Mouse (Mus musculus) embryonic facial prominence, embryonic 15.5 days (tissue): ENCODE data around the gene Anxa2. TPM values are rescaled to one million over a fixed set of nuclear protein-coding genes. Genes with fewer than 3 reads are reported as not detected.

Experiments used
- ATAC-seq: fragments of 200-750 bp; cut with Nextera tagmentation; 2 replicates; pipeline ENCODE4 v1.8.0; 2017; ENCODE audit warnings: low read depth, moderate TSS enrichment; ENCODE audit not compliant: insufficient number of reproducible peaks, low FRiP score, low TSS enrichment
- H3K27ac ChIP-seq: fragments of 300-500 bp; sonication (generic); replicated peaks from 2 replicates; pipeline ENCODE4 v1.5.1; 2015; ENCODE audit warnings: mild to moderate bottlenecking, inconsistent platforms
- H3K27me3 ChIP-seq: fragments of 300-500 bp; sonication (generic); 2 replicates; pipeline ENCODE4 v1.6.1; 2015; ENCODE audit warnings: inconsistent platforms
- H3K36me3 ChIP-seq: fragments of 300-500 bp; sonication (generic); 2 replicates; pipeline ENCODE4 v1.6.1; 2015; ENCODE audit warnings: mild to moderate bottlenecking, inconsistent platforms
- H3K4me1 ChIP-seq: fragments of 300-500 bp; sonication (generic); 2 replicates; pipeline ENCODE4 v1.6.1; 2015; ENCODE audit warnings: inconsistent platforms
- H3K4me2 ChIP-seq: fragments of 300-500 bp; sonication (generic); replicated peaks from 2 replicates; pipeline ENCODE4 v1.6.1; 2015; ENCODE audit warnings: mild to moderate bottlenecking, inconsistent platforms
- H3K4me3 ChIP-seq: fragments of 300-500 bp; sonication (generic); replicated peaks from 2 replicates; pipeline ENCODE4 v1.5.1; 2015; ENCODE audit warnings: mild to moderate bottlenecking, inconsistent platforms
- H3K9ac ChIP-seq: fragments of 300-500 bp; sonication (generic); 2 replicates; pipeline ENCODE4 v1.6.1; 2015; ENCODE audit warnings: inconsistent platforms
- H3K9me3 ChIP-seq: fragments of 300-500 bp; sonication (generic); replicated peaks from 2 replicates; pipeline ENCODE4 v1.6.1; 2016; ENCODE audit warnings: inconsistent platforms
- WGBS: fragments of 180-500 bp; shearing (Covaris S2); methylation state at CpG from one replicate; pipeline ENCODE4 v1.1.7; 2015; 5-methylcytosine and 5-hydroxymethylcytosine counted together
- polyA plus RNA-seq: library from polyadenylated mRNA; unstranded; fragments of >200 nt; fragmentation: Nextera tagmentation; extraction: Ambion mirVana; gene quantifications from 2 replicates; pipeline ENCODE4 v1.2.1, GENCODE M21; 2015

Anxa2 gene
- polyA plus RNA-seq, 1 experiment from 2014 or later = 1,714 TPM

GRCm38 (mm10) chr9:69480344-69480743, 26.9 kb downstream of the Anxa2 start:
- no peak overlapping the region for H3K27ac ChIP-seq
- H3K9ac ChIP-seq = no peak overlapping the region
- H3K4me3 ChIP-seq = no peak overlapping the region
- 0% methylated on average over 1 of the region's 1 CpGs for WGBS
- H3K27me3 ChIP-seq = no peaks in the 10 kb centered on the region
- peaks cover 82% of the 10 kb centered on the region for H3K36me3 ChIP-seq
- ATAC-seq = peak; percentile 60; the same call in 1 of the 2 replicates
- H3K4me2 ChIP-seq = no peak overlapping the region
- no peaks in the 10 kb centered on the region for H3K9me3 ChIP-seq
- peaks cover 34% of the 10 kb centered on the region for H3K4me1 ChIP-seq

GRCm38 (mm10) chr9:69483811-69484210, 30.4 kb downstream of the Anxa2 start:
- Histone ChIP-seq H3K9me3 (no peaks in the 10 kb centered on the region), H3K4me1 (peaks cover 6% of the 10 kb centered on the region; the same call in 1 of the 2 replicates), H3K9ac (no peak overlapping the region), H3K27ac (no peak overlapping the region), H3K4me2 (no peak overlapping the region), H3K4me3 (no peak overlapping the region), H3K36me3 (peaks cover 86% of the 10 kb centered on the region), H3K27me3 (no peaks in the 10 kb centered on the region)
- 57% methylated on average over 12 of the region's 12 CpGs for WGBS
- ATAC-seq = no peak

- H3K4me2 ChIP-seq = no peak overlapping the region
- peaks cover 92% of the 10 kb centered on the region for H3K36me3 ChIP-seq
- H3K27ac ChIP-seq = no peak overlapping the region
- no peaks in the 10 kb centered on the region for H3K4me1 ChIP-seq
- H3K9ac ChIP-seq = no peak overlapping the region
- no peak for ATAC-seq
- no peak overlapping the region for H3K4me3 ChIP-seq
- no peaks in the 10 kb centered on the region for H3K27me3 ChIP-seq
- H3K9me3 ChIP-seq = no peaks in the 10 kb centered on the region
- 59% methylated on average over 8 of the region's 8 CpGs for WGBS
Measured at GRCm38 (mm10) chr9:69486140-69486539, 32.7 kb downstream of the Anxa2 start.

DNA sequence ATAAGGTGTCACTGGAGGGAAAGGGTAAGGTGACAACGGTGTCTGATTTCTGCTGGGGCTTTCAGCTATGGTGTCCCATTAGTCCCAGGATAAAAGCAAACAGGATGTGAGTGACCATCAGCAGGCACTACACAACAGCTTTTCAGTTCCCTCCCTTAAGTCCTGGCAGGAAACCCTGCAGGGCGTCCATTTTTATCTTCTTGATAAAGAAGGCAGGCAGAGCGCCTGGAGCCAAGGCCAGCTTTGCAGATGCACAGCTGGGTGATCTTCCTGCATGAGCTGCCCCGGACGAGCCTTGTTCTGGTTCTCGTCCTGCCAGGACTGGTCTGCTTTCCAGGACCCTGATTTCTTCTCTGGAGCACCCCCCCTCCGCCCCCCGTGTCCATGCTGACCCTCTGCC, 35.1 kb downstream of the Anxa2 start:
- no peaks in the 10 kb centered on the region for H3K27me3 ChIP-seq
- no peak overlapping the region for H3K4me3 ChIP-seq
- no peak overlapping the region for H3K4me2 ChIP-seq
- no peaks in the 10 kb centered on the region for H3K4me1 ChIP-seq
- 42% methylated on average over 8 of the region's 8 CpGs for WGBS
- H3K27ac ChIP-seq = no peak overlapping the region
- no peak overlapping the region for H3K9ac ChIP-seq
- ATAC-seq = no peak
- peaks cover 100% of the 10 kb centered on the region for H3K36me3 ChIP-seq
- no peaks in the 10 kb centered on the region for H3K9me3 ChIP-seq

DNA sequence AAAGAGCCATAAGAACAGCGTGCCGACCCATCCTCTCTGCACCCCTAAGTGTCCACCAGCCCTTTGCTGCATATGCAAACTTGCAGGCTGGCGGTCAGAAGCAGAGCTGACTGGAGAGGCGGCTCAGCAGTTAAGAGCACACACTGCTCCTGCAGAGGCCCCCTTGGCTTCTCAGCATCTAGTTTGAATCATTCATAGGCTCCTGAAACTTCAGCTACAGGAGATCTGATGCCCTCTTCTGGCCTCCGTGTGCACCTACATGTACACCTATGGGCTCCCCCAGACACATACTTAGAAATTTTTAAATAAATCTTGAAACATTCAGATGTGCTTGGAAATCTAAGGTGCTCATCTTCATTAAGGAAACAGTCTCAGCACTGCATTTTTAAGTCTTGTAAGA, 35.6 kb downstream of the Anxa2 start:
- no peak for ATAC-seq
- H3K4me3 ChIP-seq = no peak overlapping the region
- WGBS = 23% methylated on average over 5 of the region's 5 CpGs
- H3K4me1 ChIP-seq = no peaks in the 10 kb centered on the region
- no peak overlapping the region for H3K9ac ChIP-seq
- no peak overlapping the region for H3K27ac ChIP-seq
- no peaks in the 10 kb centered on the region for H3K27me3 ChIP-seq
- H3K36me3 ChIP-seq = peaks cover 100% of the 10 kb centered on the region
- H3K4me2 ChIP-seq = no peak overlapping the region
- H3K9me3 ChIP-seq = no peaks in the 10 kb centered on the region

GRCm38 (mm10) chr9:69492809-69493208, 39.4 kb downstream of the Anxa2 start:
- Histone ChIP-seq H3K27ac (no peak overlapping the region), H3K4me3 (no peak overlapping the region), H3K27me3 (no peaks in the 10 kb centered on the region), H3K4me2 (no peak overlapping the region), H3K36me3 (peaks cover 62% of the 10 kb centered on the region), H3K9ac (no peak overlapping the region), H3K9me3 (no peaks in the 10 kb centered on the region), H3K4me1 (no peaks in the 10 kb centered on the region)
- 98% methylated on average over 6 of the region's 6 CpGs for WGBS
- ATAC-seq = no peak

DNA sequence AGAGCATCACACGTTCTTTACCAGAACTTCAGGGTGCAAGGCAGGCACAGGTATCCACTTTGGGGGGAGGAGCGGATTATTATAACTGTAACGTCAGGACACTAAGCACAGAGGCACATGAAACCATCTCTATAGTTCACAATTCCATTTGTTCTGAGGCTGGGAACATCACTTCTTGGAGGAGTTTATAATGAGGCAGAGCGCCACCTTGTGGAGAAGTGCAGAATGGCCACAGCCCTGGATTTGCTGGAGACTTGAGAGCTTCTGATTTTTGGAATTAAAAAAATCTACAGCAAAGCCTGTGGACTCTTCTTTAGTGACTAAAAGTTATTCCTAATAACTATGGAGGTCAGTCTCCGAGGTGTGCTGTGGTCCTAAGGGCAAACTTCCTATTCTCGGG, 49.1 kb downstream of the Anxa2 start:
- Histone ChIP-seq H3K27ac (no peak overlapping the region), H3K9ac (no peak overlapping the region), H3K27me3 (peaks cover 6% of the 10 kb centered on the region; the same call in 1 of the 2 replicates), H3K4me2 (no peak overlapping the region), H3K4me1 (peaks cover 5% of the 10 kb centered on the region; the same call in 1 of the 2 replicates), H3K9me3 (no peaks in the 10 kb centered on the region), H3K4me3 (no peak overlapping the region), H3K36me3 (no peaks in the 10 kb centered on the region)
- 27% methylated on average over 6 of the region's 6 CpGs for WGBS
- no peak for ATAC-seq

DNA sequence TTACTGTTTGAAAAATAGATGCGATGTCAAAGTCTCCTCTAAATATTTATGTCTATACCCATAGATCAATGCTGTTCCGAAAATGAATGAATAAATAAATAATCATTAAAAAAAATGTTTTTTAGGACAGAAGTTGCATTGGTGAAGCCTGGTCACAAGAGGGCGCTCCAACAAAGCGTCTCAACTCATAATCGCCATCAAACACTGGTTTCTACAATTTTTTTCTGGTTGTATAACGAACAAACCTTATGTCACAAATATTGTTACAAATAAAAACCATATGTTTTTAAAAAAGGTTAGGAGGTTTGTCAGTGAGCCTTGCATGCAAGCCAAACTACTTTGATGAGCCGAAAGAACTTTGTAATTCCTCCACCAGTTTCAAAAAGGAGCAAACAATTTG, 52.2 kb downstream of the Anxa2 start:
- no peaks in the 10 kb centered on the region for H3K9me3 ChIP-seq
- H3K27ac ChIP-seq = no peak overlapping the region
- 5% methylated on average over 7 of the region's 7 CpGs for WGBS
- peaks cover 6% of the 10 kb centered on the region; the same call in 1 of the 2 replicates for H3K27me3 ChIP-seq
- no peak for ATAC-seq
- H3K9ac ChIP-seq = no peak overlapping the region
- no peaks in the 10 kb centered on the region for H3K36me3 ChIP-seq
- peak overlapping the region; percentile 29; the same call in 1 of the 2 replicates for H3K4me2 ChIP-seq
- peaks cover 5% of the 10 kb centered on the region; the same call in 1 of the 2 replicates for H3K4me1 ChIP-seq
- no peak overlapping the region for H3K4me3 ChIP-seq

- WGBS = 27% methylated on average over 11 of the region's 11 CpGs
- Histone ChIP-seq H3K27me3 (peaks cover 6% of the 10 kb centered on the region; the same call in 1 of the 2 replicates), H3K4me2 (peak overlapping the region; percentile 22; the same call in 1 of the 2 replicates), H3K36me3 (no peaks in the 10 kb centered on the region), H3K9me3 (no peaks in the 10 kb centered on the region), H3K4me1 (peaks cover 5% of the 10 kb centered on the region; the same call in 1 of the 2 replicates), H3K27ac (no peak overlapping the region), H3K4me3 (no peak overlapping the region), H3K9ac (no peak overlapping the region)
- ATAC-seq = no peak
Measured at GRCm38 (mm10) chr9:69507206-69507605, 53.8 kb downstream of the Anxa2 start.

DNA sequence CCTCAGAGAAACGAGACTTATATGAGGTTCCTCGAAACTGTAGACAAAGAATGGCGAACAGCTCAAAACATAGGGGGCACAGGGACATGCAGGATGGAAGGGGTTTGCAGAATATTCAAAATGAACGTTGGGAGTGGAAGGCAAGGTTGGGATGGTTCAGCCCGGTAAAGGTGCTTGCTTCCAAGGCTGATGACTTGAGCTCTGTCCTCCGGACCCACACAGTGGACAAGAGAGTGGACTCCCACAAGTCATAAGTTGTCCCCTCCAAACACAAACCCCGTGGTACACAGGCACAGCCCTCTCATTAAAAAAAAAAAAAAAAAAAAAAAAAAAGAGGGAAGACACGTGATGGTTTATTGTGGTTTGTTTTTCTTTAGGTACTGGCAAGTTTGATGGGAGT, 54.6 kb downstream of the Anxa2 start:
- H3K36me3 ChIP-seq = no peaks in the 10 kb centered on the region
- H3K27ac ChIP-seq = no peak overlapping the region
- no peak overlapping the region for H3K4me3 ChIP-seq
- peaks cover 6% of the 10 kb centered on the region; the same call in 1 of the 2 replicates for H3K27me3 ChIP-seq
- no peak for ATAC-seq
- H3K9me3 ChIP-seq = no peaks in the 10 kb centered on the region
- H3K9ac ChIP-seq = no peak overlapping the region
- 74% methylated on average over 8 of the region's 8 CpGs for WGBS
- H3K4me2 ChIP-seq = no peak overlapping the region
- peaks cover 5% of the 10 kb centered on the region; the same call in 1 of the 2 replicates for H3K4me1 ChIP-seq

DNA sequence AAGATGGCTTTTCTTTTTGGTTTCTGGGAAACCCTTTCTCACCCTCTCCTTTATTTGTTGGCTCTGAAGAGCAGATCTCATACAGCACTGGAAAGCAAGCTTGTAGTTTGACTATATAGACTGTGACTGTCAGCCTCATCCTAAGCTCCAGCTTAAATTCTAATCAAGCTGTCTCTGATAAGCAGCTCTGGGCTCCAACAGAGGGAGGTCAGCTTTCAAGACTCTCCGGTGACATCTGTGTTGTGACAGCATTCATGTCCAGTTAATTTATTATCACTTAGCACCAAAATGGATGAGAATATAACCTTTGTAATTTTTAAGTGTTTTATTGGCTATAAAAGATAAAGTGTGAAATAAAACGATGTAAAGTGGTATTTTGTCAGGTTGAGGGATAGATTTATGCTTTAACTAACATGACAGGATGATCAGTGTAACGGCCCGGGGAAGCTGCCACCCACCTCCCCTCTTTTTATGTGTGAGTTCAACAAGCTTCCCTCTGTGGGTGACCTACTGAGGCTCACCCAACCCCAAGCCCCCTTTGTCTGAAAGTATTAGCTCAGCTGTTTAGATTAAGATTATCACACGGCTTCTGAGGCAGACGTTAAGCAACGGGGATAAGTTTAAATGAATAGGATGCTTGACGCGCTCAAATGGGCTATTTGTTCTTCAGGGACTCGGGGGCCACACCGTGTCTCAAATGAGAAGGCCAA, 58.6 kb downstream of the Anxa2 start:
- no peak overlapping the region for H3K4me2 ChIP-seq
- no peak for ATAC-seq
- 64% methylated on average over 11 of the region's 11 CpGs for WGBS

DNA sequence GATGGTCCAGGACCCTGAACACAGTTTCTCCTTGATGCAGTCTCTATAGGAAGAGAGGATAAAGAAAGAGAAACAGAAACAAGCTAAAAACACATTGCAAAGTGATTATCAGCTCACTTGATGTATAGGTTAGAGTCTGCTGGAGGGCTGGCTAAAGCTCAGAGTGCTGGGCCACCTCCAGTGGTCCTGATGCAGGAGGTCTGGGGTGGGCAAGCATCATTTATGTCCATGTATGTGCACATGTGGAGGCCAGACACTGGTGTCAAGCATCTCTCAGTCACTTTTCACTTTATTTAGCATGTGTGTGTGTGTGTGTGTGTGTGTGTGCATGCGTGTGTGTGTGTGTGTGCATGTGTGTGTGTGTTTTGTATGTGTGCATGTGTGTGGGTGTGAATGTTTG, 59.3 kb downstream of the Anxa2 start:
- H3K4me2 ChIP-seq = no peak overlapping the region
- 94% methylated on average over 1 of the region's 1 CpGs for WGBS
- H3K36me3 ChIP-seq = no peaks in the 10 kb centered on the region
- H3K27ac ChIP-seq = no peak overlapping the region
- H3K27me3 ChIP-seq = no peaks in the 10 kb centered on the region
- no peak overlapping the region for H3K4me3 ChIP-seq
- H3K9me3 ChIP-seq = no peaks in the 10 kb centered on the region
- no peak for ATAC-seq
- peaks cover 4% of the 10 kb centered on the region for H3K4me1 ChIP-seq
- H3K9ac ChIP-seq = no peak overlapping the region

More for the DNA sequence above, 58.6 kb downstream of the Anxa2 start:
- no peak overlapping the region for H3K9ac ChIP-seq
- H3K27ac ChIP-seq = no peak overlapping the region
- H3K4me1 ChIP-seq = peaks cover 5% of the 10 kb centered on the region; the same call in 1 of the 2 replicates
- no peaks in the 10 kb centered on the region for H3K36me3 ChIP-seq
- H3K9me3 ChIP-seq = no peaks in the 10 kb centered on the region
- no peaks in the 10 kb centered on the region for H3K27me3 ChIP-seq
- H3K4me3 ChIP-seq = no peak overlapping the region
